Mouse (Mus musculus) lung, postnatal 14 days (tissue): ENCODE results near the gene Ect2.

ENCODE experiments used
- DNase-seq: peaks from one replicate; pipeline ENCODE4 v3.0.0; 2021

Ect2 gene

GRCm38 (mm10) chr3:27067206-27067605, 86.5 kb downstream of the Ect2 start:
- DNase-seq, result no peak

GRCm38 (mm10) chr3:27064886-27065285, 88.8 kb downstream of the Ect2 start:
- no peak for DNase-seq

- no peak for DNase-seq
Measured at GRCm38 (mm10) chr3:27063399-27064260, 90.0 kb downstream of the Ect2 start.

GRCm38 (mm10) chr3:27060441-27060840, 93.2 kb downstream of the Ect2 start:
- DNase-seq, result no peak

- DNase-seq, result no peak
Measured at GRCm38 (mm10) chr3:27059529-27060322, 94.0 kb downstream of the Ect2 start.

- no peak for DNase-seq
Measured at GRCm38 (mm10) chr3:27055471-27055870, 98.2 kb downstream of the Ect2 start.

- no peak for DNase-seq
Measured at GRCm38 (mm10) chr3:27054766-27055165, 98.9 kb downstream of the Ect2 start.
